Mouse (Mus musculus) limb, embryonic 12.5 days (tissue): Measurements from ENCODE around the gene Plekhm3. TPM values are rescaled to one million over a fixed set of nuclear protein-coding genes. Genes with fewer than 3 reads are reported as not detected.

Experiments
- ATAC-seq: fragments of 200-750 bp; cut with Nextera tagmentation; 2 replicates; pipeline ENCODE4 v1.8.0; 2017; ENCODE audit warnings: low read depth, moderate TSS enrichment; ENCODE audit not compliant: insufficient number of reproducible peaks, insufficient read depth, low FRiP score, low TSS enrichment
- H3K27ac ChIP-seq: fragments of 300-500 bp; sonication (generic); 2 replicates; pipeline ENCODE4 v1.5.1; 2016; ENCODE audit warnings: mild to moderate bottlenecking, moderate library complexity
- H3K27me3 ChIP-seq: fragments of 300-500 bp; sonication (generic); 2 replicates; pipeline ENCODE4 v1.6.1; 2016; ENCODE audit warnings: mild to moderate bottlenecking, moderate library complexity
- H3K36me3 ChIP-seq: fragments of 300-500 bp; sonication (generic); 2 replicates; pipeline ENCODE4 v1.6.1; 2016; ENCODE audit warnings: mild to moderate bottlenecking, moderate library complexity
- H3K4me1 ChIP-seq: fragments of 300-500 bp; sonication (generic); replicated peaks from 2 replicates; pipeline ENCODE4 v1.6.1; 2016
- H3K4me2 ChIP-seq: fragments of 300-500 bp; sonication (generic); 2 replicates; pipeline ENCODE4 v1.6.1; 2016; ENCODE audit warnings: mild to moderate bottlenecking, moderate library complexity
- H3K4me3 ChIP-seq: fragments of 300-500 bp; sonication (generic); replicated peaks from 2 replicates; pipeline ENCODE4 v1.5.1; 2016; ENCODE audit warnings: mild to moderate bottlenecking
- H3K9ac ChIP-seq: fragments of 300-500 bp; sonication (generic); replicated peaks from 2 replicates; pipeline ENCODE4 v1.6.1; 2016; ENCODE audit warnings: mild to moderate bottlenecking, moderate library complexity
- H3K9me3 ChIP-seq: fragments of 300-500 bp; sonication (generic); 2 replicates; pipeline ENCODE4 v1.6.1; 2016; ENCODE audit warnings: mild to moderate bottlenecking, moderate library complexity
- WGBS: fragments of 180-500 bp; shearing (Covaris S2); methylation state at CpG from one replicate; pipeline ENCODE4 v1.1.7; 2016; 5-methylcytosine and 5-hydroxymethylcytosine counted together
- polyA plus RNA-seq: library from polyadenylated mRNA; unstranded; fragments of >200 nt; fragmentation: Nextera tagmentation; extraction: Ambion mirVana; gene quantifications from 2 replicates; pipeline ENCODE4 v1.2.1, GENCODE M21; 2016

The Plekhm3 gene
- polyA plus RNA-seq, 1 experiment from 2014 or later, result 13.8 TPM

- Histone ChIP-seq H3K4me1 (peaks cover 14% of the 10 kb centered on the region), H3K9ac (no peak overlapping the region), H3K36me3 (0 out of 2 replicates have a peak, but pooled peaks cover 5% of the 10 kb centered on the region), H3K9me3 (no peaks in the 10 kb centered on the region), H3K4me3 (no peak overlapping the region), H3K27me3 (no peaks in the 10 kb centered on the region), H3K27ac (no peak overlapping the region), H3K4me2 (no peak overlapping the region)
- WGBS, result 83% methylated on average over 5 of the region's 5 CpGs
- no peak for ATAC-seq
Observed at GRCm38 (mm10) chr1:64875712-64876111, 80.9 kb downstream of the Plekhm3 start.

DNA sequence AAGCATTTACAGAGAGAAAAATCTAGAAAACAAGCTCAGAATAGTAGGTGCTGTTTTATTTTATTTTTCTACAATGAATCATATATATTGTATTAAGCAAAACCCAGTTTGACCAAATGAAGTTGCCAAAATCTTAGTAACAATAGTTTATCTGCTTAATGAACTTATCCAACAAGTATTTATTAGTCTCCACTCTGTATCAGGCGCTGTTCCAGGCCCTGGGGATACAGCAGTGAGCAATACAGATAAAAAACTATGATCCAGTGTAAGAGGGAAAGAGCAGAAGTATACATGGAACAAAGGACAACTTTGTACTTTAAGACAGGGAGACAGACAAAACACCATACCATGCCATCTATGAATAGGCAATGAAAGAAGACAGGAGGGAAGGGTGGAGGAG, 81.5 kb downstream of the Plekhm3 start:
- no peaks in the 10 kb centered on the region for H3K9me3 ChIP-seq
- H3K4me2 ChIP-seq, result no peak overlapping the region
- WGBS, result 89% methylated on average over 1 of the region's 1 CpGs
- no peak overlapping the region for H3K9ac ChIP-seq
- no peaks in the 10 kb centered on the region for H3K27me3 ChIP-seq
- no peak overlapping the region for H3K27ac ChIP-seq
- peaks cover 14% of the 10 kb centered on the region for H3K4me1 ChIP-seq
- H3K4me3 ChIP-seq, result no peak overlapping the region
- H3K36me3 ChIP-seq, result 0 out of 2 replicates have a peak, but pooled peaks cover 5% of the 10 kb centered on the region
- ATAC-seq, result no peak

- no peak overlapping the region for H3K9ac ChIP-seq
- H3K4me2 ChIP-seq, result no peak overlapping the region
- H3K36me3 ChIP-seq, result no peaks in the 10 kb centered on the region
- no peaks in the 10 kb centered on the region for H3K9me3 ChIP-seq
- H3K4me1 ChIP-seq, result peaks cover 5% of the 10 kb centered on the region; the same call in 1 of the 2 replicates
- no peaks in the 10 kb centered on the region; the same call in 1 of the 2 replicates for H3K27me3 ChIP-seq
- WGBS, result 72% methylated on average over 5 of the region's 5 CpGs
- H3K4me3 ChIP-seq, result no peak overlapping the region
- H3K27ac ChIP-seq, result no peak overlapping the region
- no peak for ATAC-seq
Observed at GRCm38 (mm10) chr1:64871956-64872355, 84.7 kb downstream of the Plekhm3 start.

GRCm38 (mm10) chr1:64867684-64868083, 88.9 kb downstream of the Plekhm3 start:
- no peaks in the 10 kb centered on the region for H3K9me3 ChIP-seq
- H3K9ac ChIP-seq, result no peak overlapping the region; the same call in 1 of the 2 replicates
- 64% methylated on average over 4 of the region's 4 CpGs for WGBS
- no peak overlapping the region for H3K4me3 ChIP-seq
- no peaks in the 10 kb centered on the region for H3K36me3 ChIP-seq
- H3K27me3 ChIP-seq, result no peaks in the 10 kb centered on the region; the same call in 1 of the 2 replicates
- H3K4me2 ChIP-seq, result no peak overlapping the region
- ATAC-seq, result no peak
- no peaks in the 10 kb centered on the region; the same call in none of the 2 replicates for H3K4me1 ChIP-seq
- no peak overlapping the region for H3K27ac ChIP-seq

- H3K4me2 ChIP-seq, result no peak overlapping the region
- H3K27ac ChIP-seq, result no peak overlapping the region
- no peaks in the 10 kb centered on the region for H3K36me3 ChIP-seq
- ATAC-seq, result no peak
- H3K4me3 ChIP-seq, result no peak overlapping the region
- 27% methylated on average over 1 of the region's 1 CpGs for WGBS
- H3K27me3 ChIP-seq, result no peaks in the 10 kb centered on the region; the same call in 1 of the 2 replicates
- no peaks in the 10 kb centered on the region; the same call in none of the 2 replicates for H3K4me1 ChIP-seq
- no peak overlapping the region for H3K9ac ChIP-seq
- H3K9me3 ChIP-seq, result no peaks in the 10 kb centered on the region
Observed at GRCm38 (mm10) chr1:64866140-64866539, 90.5 kb downstream of the Plekhm3 start.

DNA sequence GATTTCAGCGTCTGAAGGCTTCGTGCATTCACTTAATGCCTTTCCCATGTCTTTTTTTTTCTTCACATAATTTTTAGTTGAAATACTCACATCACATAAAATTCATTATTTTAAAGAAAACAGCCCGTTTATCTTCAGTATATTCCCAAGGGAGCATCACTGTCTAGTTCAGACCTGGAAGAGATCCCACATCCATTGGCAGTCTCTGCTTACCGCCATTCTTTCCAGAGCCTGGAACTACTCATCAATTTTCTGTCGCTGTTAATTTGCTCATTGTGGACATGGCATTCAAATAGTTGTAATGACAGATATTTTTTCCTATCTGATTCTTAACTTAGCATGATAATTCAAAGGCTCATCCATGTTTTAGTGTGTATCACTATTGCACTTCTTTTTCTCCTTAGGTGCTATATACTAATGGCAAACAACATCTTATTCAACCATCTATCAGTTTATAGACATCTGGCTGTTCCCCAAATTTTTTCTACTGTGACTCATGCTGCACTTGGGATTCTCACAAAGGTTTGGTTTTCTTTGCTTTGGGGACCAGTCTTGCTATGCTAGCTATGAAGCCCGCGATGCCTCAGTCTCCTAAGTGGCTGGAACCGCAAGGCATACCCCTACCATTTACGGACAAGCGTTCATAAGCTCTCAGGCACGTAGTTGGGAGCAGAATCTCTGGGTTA, 96.2 kb downstream of the Plekhm3 start:
- Histone ChIP-seq H3K9me3 (no peaks in the 10 kb centered on the region), H3K36me3 (no peaks in the 10 kb centered on the region), H3K27ac (no peak overlapping the region), H3K4me1 (no peaks in the 10 kb centered on the region; the same call in none of the 2 replicates), H3K9ac (no peak overlapping the region), H3K4me2 (no peak overlapping the region), H3K4me3 (no peak overlapping the region), H3K27me3 (no peaks in the 10 kb centered on the region)
- WGBS, result 93% methylated on average over 11 of the region's 11 CpGs
- no peak for ATAC-seq

DNA sequence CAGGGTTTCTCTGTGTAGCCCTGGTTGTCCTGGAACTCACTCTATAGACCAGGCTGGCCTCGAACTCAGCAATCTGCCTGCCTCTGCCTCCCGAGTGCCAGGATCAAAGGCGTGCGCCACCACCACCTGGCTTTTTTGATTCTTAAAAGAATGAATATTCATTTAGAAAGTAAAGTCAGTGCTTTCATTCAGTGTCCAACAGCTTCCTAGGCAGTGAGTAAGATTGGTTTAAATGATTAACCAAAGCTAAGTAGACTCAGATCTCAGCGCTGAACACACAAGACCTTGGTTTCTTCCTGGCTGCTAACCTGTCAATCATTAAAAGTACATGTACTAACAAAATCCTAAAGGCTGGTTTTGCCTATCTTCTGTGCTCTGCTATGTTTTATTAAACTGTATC, 96.8 kb downstream of the Plekhm3 start:
- Histone ChIP-seq H3K36me3 (no peaks in the 10 kb centered on the region), H3K4me3 (no peak overlapping the region), H3K27me3 (no peaks in the 10 kb centered on the region), H3K4me2 (no peak overlapping the region), H3K27ac (no peak overlapping the region), H3K9me3 (no peaks in the 10 kb centered on the region), H3K9ac (no peak overlapping the region), H3K4me1 (no peaks in the 10 kb centered on the region; the same call in none of the 2 replicates)
- no peak for ATAC-seq
- 95% methylated on average over 5 of the region's 5 CpGs for WGBS

DNA sequence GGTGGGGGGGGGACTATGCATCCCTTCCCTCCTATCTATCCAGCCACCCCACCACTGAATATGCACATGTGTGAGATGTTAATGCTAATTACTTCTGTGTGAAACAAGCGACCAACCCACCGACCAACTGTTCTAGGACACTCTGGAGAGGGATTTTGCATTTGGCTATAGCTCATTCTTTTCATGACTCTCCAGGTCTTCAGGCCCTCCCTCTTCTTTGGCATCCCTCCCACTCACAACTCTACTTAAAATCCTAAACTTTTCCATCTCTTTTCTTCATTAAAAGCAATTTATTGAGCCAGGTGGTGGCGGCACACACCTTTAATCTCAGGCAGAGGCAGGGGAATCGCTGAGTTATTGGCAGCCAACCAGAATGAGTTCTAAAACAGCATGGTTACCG, 101.8 kb downstream of the Plekhm3 start:
- Histone ChIP-seq H3K9ac (no peak overlapping the region), H3K36me3 (no peaks in the 10 kb centered on the region), H3K4me2 (no peak overlapping the region), H3K9me3 (no peaks in the 10 kb centered on the region), H3K4me1 (peaks cover 4% of the 10 kb centered on the region), H3K27me3 (0 out of 2 replicates have a peak, but pooled peaks cover 3% of the 10 kb centered on the region), H3K4me3 (no peak overlapping the region), H3K27ac (no peak overlapping the region)
- WGBS, result 55% methylated on average over 5 of the region's 5 CpGs
- 0 out of 2 replicates have a peak, but pooled peaks have one; percentile 9 for ATAC-seq

DNA sequence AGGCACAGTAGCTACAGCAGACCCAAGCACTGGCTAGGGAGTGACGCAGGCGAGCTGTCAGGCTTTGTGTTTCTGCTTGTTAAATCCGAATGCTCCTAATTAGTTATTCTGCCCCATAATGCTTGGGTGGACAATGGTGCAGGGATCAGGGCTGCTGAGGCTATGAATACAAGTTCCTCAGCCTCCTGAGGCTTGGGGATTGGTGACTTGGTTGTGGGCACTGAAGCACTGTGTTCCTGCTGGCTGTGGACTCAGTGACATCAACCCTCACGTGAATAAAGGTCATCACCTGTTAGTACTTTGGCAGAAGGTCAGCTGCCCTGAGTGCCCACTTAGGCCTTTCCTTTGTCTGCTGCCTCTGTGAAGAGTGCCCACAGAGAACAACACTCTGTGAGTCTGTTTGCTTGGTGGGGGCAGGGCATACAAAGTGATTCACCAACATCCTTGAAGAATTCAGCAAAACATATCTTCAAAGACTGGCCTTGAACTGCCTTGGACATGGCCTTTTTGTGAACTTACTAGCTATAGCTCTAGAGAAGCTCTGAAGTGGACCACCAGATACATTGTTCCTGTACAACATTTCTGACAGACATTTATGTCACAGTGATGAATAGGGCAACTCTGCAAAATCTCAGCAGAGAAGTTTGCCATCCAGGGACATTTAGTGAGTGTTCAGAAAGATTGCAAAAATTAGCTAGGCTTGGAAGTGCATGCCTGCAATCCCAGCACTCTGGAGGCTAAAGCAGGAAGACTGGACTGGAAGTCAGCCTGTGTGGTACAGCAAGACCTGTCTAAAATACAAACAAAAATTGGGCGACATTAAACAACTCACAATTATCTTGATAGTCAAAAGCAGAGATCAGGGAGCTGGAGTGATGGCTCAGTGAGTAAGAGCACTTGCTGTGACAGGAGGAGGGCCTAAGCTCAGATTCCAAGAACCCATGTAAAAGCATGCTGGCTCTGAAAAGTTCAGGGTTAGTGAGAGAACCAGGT, 102.6 kb downstream of the Plekhm3 start:
- Histone ChIP-seq H3K4me1 (peaks cover 11% of the 10 kb centered on the region), H3K36me3 (no peaks in the 10 kb centered on the region), H3K4me3 (no peak overlapping the region), H3K4me2 (no peak overlapping the region), H3K9ac (no peak overlapping the region), H3K27ac (no peak overlapping the region), H3K9me3 (no peaks in the 10 kb centered on the region), H3K27me3 (0 out of 2 replicates have a peak, but pooled peaks cover 3% of the 10 kb centered on the region)
- WGBS, result 55% methylated on average over 5 of the region's 5 CpGs
- no peak for ATAC-seq

DNA sequence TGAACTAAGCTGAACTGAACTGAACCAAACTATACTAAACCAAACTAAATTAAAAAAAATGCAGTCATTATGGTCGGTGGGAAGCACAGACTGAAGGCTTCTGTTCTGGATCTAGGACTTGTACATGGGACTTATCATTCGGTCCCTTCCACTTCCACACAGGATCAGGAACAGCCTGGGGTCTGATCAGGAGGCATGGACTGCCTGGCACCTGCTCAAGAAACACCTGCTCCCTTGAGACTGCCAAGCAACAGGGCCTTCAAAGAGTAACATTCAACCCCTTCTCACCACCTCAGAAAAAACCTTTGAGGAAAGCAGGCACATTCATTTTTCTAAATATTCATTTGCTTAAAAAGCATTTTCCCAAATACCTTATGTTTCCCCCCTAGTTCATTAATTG, 103.4 kb downstream of the Plekhm3 start:
- ATAC-seq, result no peak
- H3K27ac ChIP-seq, result no peak overlapping the region
- no peaks in the 10 kb centered on the region for H3K36me3 ChIP-seq
- no peak overlapping the region for H3K4me2 ChIP-seq
- H3K4me1 ChIP-seq, result peaks cover 19% of the 10 kb centered on the region
- 84% methylated on average over 2 of the region's 2 CpGs for WGBS
- H3K4me3 ChIP-seq, result no peak overlapping the region
- H3K9me3 ChIP-seq, result no peaks in the 10 kb centered on the region
- 0 out of 2 replicates have a peak, but pooled peaks cover 3% of the 10 kb centered on the region for H3K27me3 ChIP-seq
- H3K9ac ChIP-seq, result no peak overlapping the region

DNA sequence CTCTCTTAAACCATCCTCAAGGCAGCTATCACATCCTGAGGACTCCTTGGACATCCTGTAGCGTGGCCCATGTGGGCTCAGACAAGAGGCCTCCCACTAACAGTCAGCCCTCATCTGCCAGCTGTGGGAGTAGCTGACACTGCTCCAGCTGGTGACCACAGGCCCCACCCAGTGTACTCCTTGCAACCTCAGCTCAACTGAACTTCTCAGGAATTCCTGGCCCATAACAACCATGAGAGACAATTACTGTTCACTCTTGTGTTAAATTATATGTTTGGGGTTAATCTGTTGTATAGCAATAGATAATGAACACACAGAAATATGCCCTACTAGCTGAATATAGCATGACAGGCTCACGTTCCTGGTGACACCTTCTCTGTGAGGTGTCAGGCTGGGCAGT, 104.4 kb downstream of the Plekhm3 start:
- H3K4me3 ChIP-seq, result no peak overlapping the region
- peaks cover 29% of the 10 kb centered on the region for H3K4me1 ChIP-seq
- WGBS, result 92% methylated on average over 2 of the region's 2 CpGs
- H3K27me3 ChIP-seq, result 0 out of 2 replicates have a peak, but pooled peaks cover 3% of the 10 kb centered on the region
- ATAC-seq, result no peak
- no peaks in the 10 kb centered on the region for H3K36me3 ChIP-seq
- no peak overlapping the region for H3K4me2 ChIP-seq
- no peak overlapping the region for H3K9ac ChIP-seq
- H3K9me3 ChIP-seq, result no peaks in the 10 kb centered on the region
- no peak overlapping the region for H3K27ac ChIP-seq
